Comparison of ENCODE assay signal across 9 mouse cellular contexts in genomic region chr9:71806422-71806805, GRCm38 (mm10). TPM values are rescaled to one million over a fixed set of nuclear protein-coding genes. Genes with fewer than 3 reads are reported as not detected.
DNase-seq lines count a peak whose midpoint lies in the region; ATAC-seq and TF ChIP-seq lines count a peak whose summit lies in the region.
"Had no signal": no experiment of that assay in that cellular context is flagged by ENCODE, and none has a peak within 500 bp of the region (broad histone marks: within the 10 kb centered on the region; RNA-seq: fewer than 3 reads in every experiment).

No protein-coding gene starts in this region.

- peak; percentile 76 for TF ChIP-seq CTCF in G1E (IDR thresholded peaks at IDR 0.05; ENCODE audit: low read depth, low read length)
- peak; percentile 95 for TF ChIP-seq CTCF in forebrain, postnatal 0 days (IDR thresholded peaks at IDR 0.05; ENCODE audit: low read depth)

- no peaks in the 10 kb centered on the region for H3K36me3 ChIP-seq in G1E (replicated peaks)
- no peaks in the 10 kb centered on the region for H3K36me3 ChIP-seq in forebrain, postnatal 0 days (ENCODE audit: insufficient read depth)
- H3K36me3 ChIP-seq in hindbrain, embryonic 10.5 days = no peaks in the 10 kb centered on the region
- H3K36me3 ChIP-seq: heart, embryonic 15.5 days had no signal

- no peak overlapping the region for H3K27ac ChIP-seq in forebrain, postnatal 0 days (ENCODE audit: low read depth, low read length)
- H3K27ac ChIP-seq in hindbrain, embryonic 10.5 days = no peak overlapping the region
- H3K27ac ChIP-seq: heart, embryonic 15.5 days had no signal

- DNase-seq in G1E (ENCODE audit: low spot score) = peak; percentile 48
- peak; percentile 36 for DNase-seq in c-Kit-positive CD71-positive TER-119-positive erythroid progenitor cells, embryonic 14.5 days (ENCODE audit: low spot score)
- DNase-seq in forebrain, postnatal 0 days = peak; percentile 77
- peak; percentile 85 for DNase-seq in hindbrain, embryonic 10.5 days (ENCODE audit: low spot score)
- DNase-seq in layer of hippocampus, postnatal 14 days (ENCODE audit: low spot score in 2 of 2) = peak; percentile 66 to 80
- DNase-seq in lung, postnatal 4 days = peak; percentile 79 to 89
- peak; percentile 38 to 48 for DNase-seq in right cerebral cortex, postnatal 36 days (ENCODE audit: low spot score in 2 of 2)
- DNase-seq in urinary bladder, postnatal 36 days (ENCODE audit: low spot score in 2 of 2) = peak; percentile 70 to 79

- ATAC-seq in G1E (ENCODE audit: extremely low read depth, insufficient number of reproducible peaks, low FRiP score, poor library complexity, severe bottlenecking) = no peak
- ATAC-seq in forebrain, postnatal 0 days = peak; percentile 56

- WGBS in forebrain, postnatal 0 days = 10% methylated on average over 2 of the region's 2 CpGs
- 12% methylated on average over 2 of the region's 2 CpGs for WGBS in hindbrain, embryonic 10.5 days

- H3K27me3 ChIP-seq in G1E (ENCODE audit: insufficient read depth, low read length) = peaks cover 52% of the 10 kb centered on the region
- no peaks in the 10 kb centered on the region; the same call in 1 of the 2 replicates for H3K27me3 ChIP-seq in forebrain, postnatal 0 days (ENCODE audit: insufficient read depth, low read length)
- H3K27me3 ChIP-seq in hindbrain, embryonic 10.5 days (ENCODE audit: insufficient read depth, poor library complexity, severe bottlenecking) = peaks cover 8% of the 10 kb centered on the region; the same call in 1 of the 2 replicates

- no peak overlapping the region for H3K4me3 ChIP-seq in G1E (ENCODE audit: low read depth, low read length)
- H3K4me3 ChIP-seq in forebrain, postnatal 0 days (ENCODE audit: low read depth, low read length) = no peak overlapping the region
- H3K4me3 ChIP-seq in hindbrain, embryonic 10.5 days = no peak overlapping the region
- H3K4me3 ChIP-seq: heart, embryonic 15.5 days had no signal

- peaks cover 8% of the 10 kb centered on the region; the same call in 1 of the 2 replicates for H3K4me1 ChIP-seq in G1E (ENCODE audit: insufficient read depth, low read depth, low read length)
- H3K4me1 ChIP-seq in forebrain, postnatal 0 days (ENCODE audit: insufficient read depth) = no peaks in the 10 kb centered on the region
- peaks cover 23% of the 10 kb centered on the region for H3K4me1 ChIP-seq in hindbrain, embryonic 10.5 days (replicated peaks)

- no peak overlapping the region for H3K4me2 ChIP-seq in forebrain, postnatal 0 days (ENCODE audit: low read depth)
- H3K4me2 ChIP-seq: heart, embryonic 15.5 days had no signal

- no peaks in the 10 kb centered on the region for H3K9me3 ChIP-seq in G1E (replicated peaks)
- H3K9me3 ChIP-seq in forebrain, postnatal 0 days (ENCODE audit: low read length) = no peaks in the 10 kb centered on the region
- H3K9me3 ChIP-seq in hindbrain, embryonic 10.5 days = no peaks in the 10 kb centered on the region
- H3K9me3 ChIP-seq: heart, embryonic 15.5 days had no signal

- no peak overlapping the region for H3K9ac ChIP-seq in forebrain, postnatal 0 days
- H3K9ac ChIP-seq: heart, embryonic 15.5 days had no signal

RNA-seq across cellular contexts. Expression of gene Cgnl1, which starts 35.0 kb away (rescaled TPM):
- total RNA-seq in G1E (2014; fragmentation: Nextera tagmentation) (0.63 and 0.98 TPM in 2 replicates), G1E (2017) (1.3 and 1.4 TPM in 2 replicates)
- 1.3 and 1.6 TPM in 2 replicates for polyA plus RNA-seq in G1E (2012)
- 5.8 and 8.5 TPM in 2 replicates for total RNA-seq in forebrain, postnatal 0 days (2014; rRNA removed)
- polyA plus RNA-seq in forebrain, postnatal 0 days (2015; fragmentation: Nextera tagmentation; extraction: Ambion mirVana) = 3.4 and 5.0 TPM in 2 replicates
- 5.7 and 6.7 TPM in 2 replicates for polyA plus RNA-seq in hindbrain, embryonic 10.5 days (2016; fragmentation: Nextera tagmentation; extraction: Ambion mirVana)
- 10 to 100 TPM; 10.2 to 14.8 TPM for total RNA-seq in layer of hippocampus, postnatal 14 days (2021)
